Mouse (Mus musculus): ENCODE results near the gene Cracr2a.

Gene Cracr2a

DNA sequence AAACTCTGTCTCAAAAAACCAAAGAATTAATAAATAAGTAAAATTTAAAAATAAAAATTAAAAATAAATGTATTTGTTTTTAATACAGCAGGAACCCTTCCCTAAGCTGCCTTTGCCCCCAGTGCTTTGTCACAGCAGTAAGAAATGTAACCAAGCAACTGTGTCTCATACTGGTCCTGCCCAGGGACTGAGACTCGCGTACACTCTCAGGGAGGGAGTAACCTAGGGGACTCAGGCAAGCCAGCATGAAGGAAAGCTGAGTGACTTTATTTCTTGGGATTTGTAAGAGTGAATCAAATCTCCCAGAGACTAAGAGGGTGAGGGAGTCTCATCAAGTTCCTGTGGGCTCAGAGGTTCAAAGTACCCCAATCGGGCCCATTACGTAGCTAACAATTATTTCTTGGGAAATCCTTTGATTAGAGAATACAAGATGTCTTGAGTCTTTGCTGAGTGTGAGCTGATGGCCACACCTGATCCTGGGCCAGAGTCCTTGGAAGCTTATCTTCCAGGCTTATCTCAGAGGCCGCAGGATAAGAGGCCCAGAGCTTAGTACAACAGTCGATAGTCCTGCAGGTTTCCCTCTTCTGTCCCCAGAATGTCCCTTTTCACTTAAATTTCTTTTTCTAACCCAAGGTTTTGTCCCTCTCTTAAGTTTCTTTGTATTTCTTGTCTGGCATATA is 126.2 kb downstream of the Cracr2a start:
- DNase-seq (ENCODE audit: low read depth in 1 of 2, low spot score in 2 of 2) = no peak

GRCm38 (mm10) chr6:127692298-127692697 is 131.2 kb downstream of the Cracr2a start:
- DNase-seq (ENCODE audit: low read depth in 1 of 2, low spot score in 2 of 2) = no peak

- DNase-seq (ENCODE audit: low read depth in 1 of 2, low spot score in 2 of 2) = no peak
Observed at GRCm38 (mm10) chr6:127693681-127694080, 132.5 kb downstream of the Cracr2a start.

DNA sequence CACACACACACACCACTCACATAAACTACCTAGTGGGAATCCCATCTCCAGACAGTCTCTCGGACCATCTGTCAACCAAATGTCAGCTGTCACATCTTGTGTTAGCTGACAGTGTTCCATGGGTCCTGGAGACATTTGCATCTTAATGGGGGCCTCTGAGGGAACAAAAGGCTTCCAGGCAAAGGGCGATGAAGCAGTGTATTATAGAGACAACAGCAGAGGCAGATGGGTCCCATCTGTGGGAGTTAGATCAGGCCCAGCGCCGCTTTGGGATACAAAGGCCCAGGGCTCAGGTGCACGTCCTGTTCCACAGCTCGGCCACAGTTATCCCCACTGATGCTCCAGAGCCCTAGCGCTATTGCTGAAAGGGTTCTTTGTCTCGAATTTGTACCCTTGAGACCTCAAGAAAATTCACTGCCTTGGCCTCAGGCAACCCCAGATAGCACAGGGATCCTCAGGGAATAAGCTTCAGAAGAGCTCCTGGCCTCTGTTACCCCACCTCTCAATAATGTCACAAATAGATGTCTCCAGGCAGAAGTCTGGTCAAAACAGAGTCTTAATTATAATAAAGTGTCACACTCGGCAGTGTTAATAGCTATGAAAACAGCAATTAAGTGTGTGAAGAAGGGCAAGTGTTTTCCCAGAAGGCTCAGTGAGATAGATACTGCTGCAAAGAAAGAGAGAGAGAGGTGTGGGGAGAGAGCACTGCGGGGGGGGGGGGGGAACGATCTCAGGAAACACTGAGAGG is 140.1 kb downstream of the Cracr2a start:
- no peak for DNase-seq (ENCODE audit: low read depth in 1 of 2, low spot score in 2 of 2)

DNA sequence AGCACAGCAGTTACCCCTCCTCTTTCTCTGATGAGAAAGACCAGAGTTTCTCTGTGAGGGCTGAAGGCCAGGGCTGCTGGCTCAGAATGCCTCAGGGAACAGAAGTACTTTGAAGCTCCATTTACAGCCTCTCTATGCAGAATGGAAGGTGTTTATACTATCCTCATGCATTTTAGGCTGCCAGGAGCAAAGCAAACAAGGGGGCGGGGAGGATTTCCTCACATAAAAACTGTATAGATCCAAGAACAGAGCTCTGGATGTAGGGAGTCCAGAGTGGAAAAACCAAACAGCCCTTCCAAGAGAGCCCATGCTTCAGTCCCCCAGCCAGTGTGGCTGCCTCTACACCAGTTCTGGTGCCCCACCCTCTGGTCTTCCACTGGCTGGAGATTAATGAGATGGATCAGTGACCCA is 147.1 kb downstream of the Cracr2a start:
- DNase-seq (ENCODE audit: low read depth in 1 of 2, low spot score in 2 of 2) = no peak

DNA sequence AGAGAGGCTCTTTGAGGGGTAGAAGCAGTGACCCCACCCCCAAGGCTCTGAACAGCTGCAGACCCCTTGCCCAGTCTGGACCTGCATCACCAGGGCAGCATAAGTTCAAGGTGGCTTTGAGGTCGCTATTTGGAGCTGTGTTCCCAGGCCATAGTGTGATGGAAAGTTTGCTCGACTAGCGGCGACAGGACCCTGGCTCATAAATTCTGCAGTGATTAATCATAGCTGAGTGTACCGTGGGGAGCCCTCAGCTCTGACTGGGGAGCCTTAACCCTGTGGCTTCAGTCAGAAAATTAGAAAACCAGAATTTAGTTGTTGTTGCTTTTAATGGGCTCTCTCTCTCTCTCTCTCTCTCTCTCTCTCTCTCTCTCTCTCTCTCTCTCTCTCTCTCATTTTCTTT is 153.8 kb downstream of the Cracr2a start:
- no peak for DNase-seq (ENCODE audit: low read depth in 1 of 2, low spot score in 2 of 2)

GRCm38 (mm10) chr6:127715428-127715827 is 154.3 kb downstream of the Cracr2a start:
- no peak for DNase-seq (ENCODE audit: low read depth in 1 of 2, low spot score in 2 of 2)

GRCm38 (mm10) chr6:127717239-127718137 is 156.3 kb downstream of the Cracr2a start:
- DNase-seq (ENCODE audit: low read depth in 1 of 2, low spot score in 2 of 2) = no peak

GRCm38 (mm10) chr6:127719875-127720274 is 158.7 kb downstream of the Cracr2a start:
- DNase-seq (ENCODE audit: low read depth in 1 of 2, low spot score in 2 of 2) = no peak

DNA sequence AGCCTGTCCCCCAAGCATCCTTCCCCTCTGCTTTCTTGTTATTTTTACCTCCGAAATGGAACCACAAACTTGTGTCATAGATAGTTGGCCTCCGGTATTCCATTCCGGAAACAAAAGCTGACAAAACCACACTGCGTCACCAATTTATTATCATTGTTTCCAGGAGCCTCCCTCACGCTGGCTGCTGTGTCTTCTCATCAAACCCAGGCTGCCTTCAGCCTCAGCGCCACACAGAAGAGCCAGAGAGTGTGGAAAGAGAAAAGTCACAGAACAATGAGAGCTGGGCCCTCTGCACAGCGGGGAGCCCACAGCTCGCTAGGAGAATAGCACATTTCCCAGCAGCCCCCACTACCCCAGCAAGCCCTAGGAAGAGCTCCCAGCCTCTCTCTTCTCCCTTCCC is 162.0 kb downstream of the Cracr2a start:
- no peak for DNase-seq (ENCODE audit: low read depth in 1 of 2, low spot score in 2 of 2)

Measured in monocyte, adult 2 months (primary cell).